Mouse (Mus musculus) kidney, adult 2 months (tissue): ENCODE data around the gene Tagln3. TPM values are rescaled to one million over a fixed set of nuclear protein-coding genes. Genes with fewer than 3 reads are reported as not detected.

Experiments used
- DNase-seq: peaks from one replicate; pipeline ENCODE4 v3.0.0; 2021
- H3K27ac ChIP-seq: fragments of 200-500 bp; 2 replicates; pipeline ENCODE4 v1.5.1; 2012; ENCODE audit warnings: low read depth, low read length, control low read depth, inconsistent platforms; ENCODE audit not compliant: insufficient read depth
- H3K27me3 ChIP-seq: fragments of 200-500 bp; replicated peaks from 2 replicates; pipeline ENCODE4 v1.6.1; 2012; ENCODE audit warnings: mild to moderate bottlenecking, moderate library complexity, low read length, inconsistent platforms; ENCODE audit not compliant: control insufficient read depth, insufficient read depth
- H3K36me3 ChIP-seq: fragments of 200-500 bp; 2 replicates; pipeline ENCODE4 v1.6.1; 2012; ENCODE audit warnings: mild to moderate bottlenecking, moderate library complexity, low read length, inconsistent platforms; ENCODE audit not compliant: control insufficient read depth, insufficient read depth
- H3K4me1 ChIP-seq: fragments of 200-500 bp; 2 replicates; pipeline ENCODE4 v1.6.1; 2011; ENCODE audit warnings: low read length; ENCODE audit not compliant: control insufficient read depth, insufficient read depth
- H3K4me3 ChIP-seq: fragments of 200-500 bp; 2 replicates; pipeline ENCODE4 v1.5.1; 2011; ENCODE audit warnings: mild to moderate bottlenecking, low read depth, low read length, control low read depth; ENCODE audit not compliant: insufficient read depth
- CTCF ChIP-seq: fragments of 200-500 bp; conservative IDR thresholded peaks from 2 replicates; pipeline ENCODE4 v1.5.1; 2011; ENCODE audit warnings: low read depth, mild to moderate bottlenecking, control low read depth, low read length, moderate library complexity, mixed read lengths; ENCODE audit not compliant: insufficient read depth, insufficient read length
- POLR2A ChIP-seq: fragments of 200-500 bp; IDR thresholded peaks from one replicate; pipeline ENCODE4 v1.6.1; 2011; ENCODE audit warnings: low read depth, low read length, control low read depth
- WGBS: fragments of 180-500 bp; shearing (Covaris S2); methylation state at CpG from one replicate; pipeline ENCODE4 v1.1.7; 2018; 5-methylcytosine and 5-hydroxymethylcytosine counted together
- polyA plus RNA-seq: library from polyadenylated mRNA; depleted of rRNA; stranded (reverse); fragments of >200 nt; gene quantifications from 2 replicates; pipeline ENCODE4 v1.2.3, GENCODE M21; 2012

The Tagln3 gene
- polyA plus RNA-seq, 1 experiment: 1.3 TPM

- H3K27me3 ChIP-seq: no peaks in the 10 kb centered on the region
- peaks cover 6% of the 10 kb centered on the region; the same call in 1 of the 2 replicates for H3K4me1 ChIP-seq
- WGBS: under 1% methylated on average over 51 of the region's 51 CpGs
- peak within 1 kb of the TSS; percentile 93 for H3K27ac ChIP-seq
- TF ChIP-seq CTCF (no peak), POLR2A (peak; percentile 64)
- peak; percentile 98 for DNase-seq
- peaks cover 7% of the 10 kb centered on the region for H3K36me3 ChIP-seq
- peak within 1 kb of the TSS; percentile 68 for H3K4me3 ChIP-seq
These were observed 18.4 kb upstream of the Tagln3 start, which contains the start of gene Abhd10 for GRCm38 (mm10) chr16:45742615-45743476. Gene Abhd10 (minus strand): TSS chr16:45742955.

GRCm38 (mm10) chr16:45737880-45738279 is 13.5 kb upstream of the Tagln3 start:
- Histone ChIP-seq H3K27ac (no peak overlapping the region), H3K4me1 (no peaks in the 10 kb centered on the region), H3K4me3 (no peak overlapping the region), H3K36me3 (peaks cover 4% of the 10 kb centered on the region), H3K27me3 (no peaks in the 10 kb centered on the region)
- no peak for DNase-seq
- 76% methylated on average over 8 of the region's 8 CpGs for WGBS
- TF ChIP-seq CTCF: no peak
- no peak for TF ChIP-seq POLR2A

- Histone ChIP-seq H3K4me1 (no peaks in the 10 kb centered on the region), H3K36me3 (peaks cover 4% of the 10 kb centered on the region), H3K27ac (no peak overlapping the region), H3K4me3 (no peak overlapping the region), H3K27me3 (no peaks in the 10 kb centered on the region)
- WGBS: 85% methylated on average over 3 of the region's 3 CpGs
- DNase-seq: no peak
- TF ChIP-seq POLR2A (no peak), CTCF (no peak)
These were observed 12.3 kb upstream of the Tagln3 start for GRCm38 (mm10) chr16:45736724-45737123.

- DNase-seq: peak; percentile 79
- WGBS: 48% methylated on average over 5 of the region's 5 CpGs
- TF ChIP-seq POLR2A (no peak), CTCF (no peak)
These were observed 4.8 kb upstream of the Tagln3 start for GRCm38 (mm10) chr16:45729163-45729562.

GRCm38 (mm10) chr16:45724742-45725102 is 314 bp upstream of the Tagln3 start:
- DNase-seq: no peak
- Histone ChIP-seq H3K27me3 (no peaks in the 10 kb centered on the region; the same call in 1 of the 2 replicates), H3K27ac (no peak overlapping the region), H3K4me3 (no peak overlapping the region), H3K4me1 (peaks cover 3% of the 10 kb centered on the region), H3K36me3 (no peaks in the 10 kb centered on the region)
- TF ChIP-seq POLR2A (no peak), CTCF (no peak)
- 12% methylated on average over 10 of the region's 10 CpGs for WGBS

More at GRCm38 (mm10) chr16:45729163-45729562, 4.8 kb upstream of the Tagln3 start:
- Histone ChIP-seq H3K4me1 (peaks cover 5% of the 10 kb centered on the region), H3K36me3 (peaks cover 2% of the 10 kb centered on the region; the same call in 1 of the 2 replicates), H3K27me3 (no peaks in the 10 kb centered on the region), H3K4me3 (no peak overlapping the region), H3K27ac (no peak overlapping the region)

GRCm38 (mm10) chr16:45723172-45723901 is 1.1 kb downstream of the Tagln3 start:
- no peak for TF ChIP-seq CTCF
- TF ChIP-seq POLR2A: no peak
- Histone ChIP-seq H3K4me1 (no peaks in the 10 kb centered on the region), H3K27me3 (no peaks in the 10 kb centered on the region; the same call in 1 of the 2 replicates), H3K36me3 (no peaks in the 10 kb centered on the region), H3K4me3 (no peak overlapping the region), H3K27ac (no peak overlapping the region)
- 79% methylated on average over 6 of the region's 6 CpGs for WGBS
- DNase-seq: no peak

GRCm38 (mm10) chr16:45722460-45722951 is 1.9 kb downstream of the Tagln3 start:
- Histone ChIP-seq H3K27me3 (no peaks in the 10 kb centered on the region; the same call in 1 of the 2 replicates), H3K36me3 (no peaks in the 10 kb centered on the region), H3K27ac (no peak overlapping the region), H3K4me1 (no peaks in the 10 kb centered on the region), H3K4me3 (no peak overlapping the region)
- TF ChIP-seq CTCF (no peak), POLR2A (no peak)
- 92% methylated on average over 3 of the region's 3 CpGs for WGBS
- no peak for DNase-seq
